In genomic region chr7:34571295-34571694, GRCm38 (mm10) we compare ENCODE assay signal across 8 mouse cellular contexts.
DNase-seq lines count a peak whose midpoint lies in the region; ATAC-seq and TF ChIP-seq lines count a peak whose summit lies in the region.

No protein-coding gene starts in this region.

- ATAC-seq in forebrain, embryonic 13.5 days: no peak
- ATAC-seq in forebrain, embryonic 16.5 days: no peak
- peak; percentile 57 for ATAC-seq in intestine, embryonic 15.5 days
- ATAC-seq in lung, embryonic 14.5 days (ENCODE audit: insufficient read depth): peak; percentile 82
- ATAC-seq in stomach, embryonic 16.5 days (ENCODE audit: insufficient read depth, low FRiP score): peak; percentile 45; the same call in 1 of the 2 replicates

- H3K4me2 ChIP-seq in forebrain, embryonic 13.5 days: peak overlapping the region; percentile 60
- no peak overlapping the region for H3K4me2 ChIP-seq in forebrain, embryonic 16.5 days (ENCODE audit: low read length)
- peak overlapping the region; percentile 85 for H3K4me2 ChIP-seq in intestine, embryonic 15.5 days (replicated peaks)
- peak overlapping the region; percentile 59 for H3K4me2 ChIP-seq in lung, embryonic 14.5 days
- peak overlapping the region; percentile 80 for H3K4me2 ChIP-seq in stomach, embryonic 16.5 days (ENCODE audit: low read depth, low read length)

- DNase-seq in gastrocnemius, postnatal 10 days: peak; percentile 26
- DNase-seq in lung, embryonic 14.5 days: peak; percentile 89
- DNase-seq in right cerebral cortex, adult 18-20 months: no peak
- DNase-seq in layer of hippocampus, adult 9-10 months (ENCODE audit: low spot score): no peak

- WGBS in forebrain, embryonic 13.5 days: 47% methylated on average over 10 of the region's 10 CpGs
- WGBS in forebrain, embryonic 16.5 days: 39% methylated on average over 10 of the region's 10 CpGs
- WGBS in intestine, embryonic 15.5 days: 35% methylated on average over 10 of the region's 10 CpGs
- WGBS in lung, embryonic 14.5 days: 26% methylated on average over 10 of the region's 10 CpGs
- 31% methylated on average over 10 of the region's 10 CpGs for WGBS in stomach, embryonic 16.5 days

- no peak overlapping the region for H3K9ac ChIP-seq in forebrain, embryonic 13.5 days
- no peak overlapping the region for H3K9ac ChIP-seq in forebrain, embryonic 16.5 days (replicated peaks; ENCODE audit: low read depth, low read length)
- 0 out of 2 replicates have a peak overlapping the region, but pooled peaks have one; percentile 36 for H3K9ac ChIP-seq in intestine, embryonic 15.5 days
- no peak overlapping the region for H3K9ac ChIP-seq in lung, embryonic 14.5 days
- H3K9ac ChIP-seq in stomach, embryonic 16.5 days (ENCODE audit: low read length): peak overlapping the region; percentile 71

- peaks cover 4% of the 10 kb centered on the region; the same call in 1 of the 2 replicates for H3K9me3 ChIP-seq in forebrain, embryonic 13.5 days (replicated peaks)
- H3K9me3 ChIP-seq in forebrain, embryonic 16.5 days (ENCODE audit: control insufficient read depth, low read length): no peaks in the 10 kb centered on the region
- no peaks in the 10 kb centered on the region for H3K9me3 ChIP-seq in intestine, embryonic 15.5 days
- no peaks in the 10 kb centered on the region for H3K9me3 ChIP-seq in lung, embryonic 14.5 days (ENCODE audit: low read depth, low read length)
- H3K9me3 ChIP-seq in stomach, embryonic 16.5 days (replicated peaks; ENCODE audit: control insufficient read depth, low read length): no peaks in the 10 kb centered on the region

- H3K4me1 ChIP-seq in forebrain, embryonic 13.5 days: peaks cover 19% of the 10 kb centered on the region
- peaks cover 17% of the 10 kb centered on the region for H3K4me1 ChIP-seq in forebrain, embryonic 16.5 days (replicated peaks; ENCODE audit: control insufficient read depth, insufficient read depth, low read length)
- H3K4me1 ChIP-seq in intestine, embryonic 15.5 days (replicated peaks): peaks cover 18% of the 10 kb centered on the region
- H3K4me1 ChIP-seq in lung, embryonic 14.5 days (ENCODE audit: insufficient read depth): 0 out of 2 replicates have a peak, but pooled peaks cover 7% of the 10 kb centered on the region
- peaks cover 19% of the 10 kb centered on the region for H3K4me1 ChIP-seq in stomach, embryonic 16.5 days (ENCODE audit: control insufficient read depth, insufficient read depth, low read length)

- no peak for TF ChIP-seq CTCF in lung, embryonic 14.5 days (IDR thresholded peaks at IDR 0.05; ENCODE audit: low read depth)

- H3K27me3 ChIP-seq in forebrain, embryonic 13.5 days: no peaks in the 10 kb centered on the region
- H3K27me3 ChIP-seq in forebrain, embryonic 16.5 days (replicated peaks; ENCODE audit: control insufficient read depth, insufficient read depth, low read length): no peaks in the 10 kb centered on the region
- H3K27me3 ChIP-seq in intestine, embryonic 15.5 days (replicated peaks): no peaks in the 10 kb centered on the region
- no peaks in the 10 kb centered on the region for H3K27me3 ChIP-seq in lung, embryonic 14.5 days (ENCODE audit: insufficient read depth, low read length)
- H3K27me3 ChIP-seq in stomach, embryonic 16.5 days (ENCODE audit: control insufficient read depth, insufficient read depth, low read length): no peaks in the 10 kb centered on the region

- H3K4me3 ChIP-seq in forebrain, embryonic 13.5 days: no peak overlapping the region
- H3K4me3 ChIP-seq in forebrain, embryonic 16.5 days (replicated peaks; ENCODE audit: low read length): no peak overlapping the region
- no peak overlapping the region for H3K4me3 ChIP-seq in intestine, embryonic 15.5 days (replicated peaks)
- 0 out of 2 replicates have a peak overlapping the region, but pooled peaks have one; percentile 24 for H3K4me3 ChIP-seq in lung, embryonic 14.5 days (ENCODE audit: low read depth, low read length)
- no peak overlapping the region for H3K4me3 ChIP-seq in stomach, embryonic 16.5 days (replicated peaks; ENCODE audit: low read length)

- H3K36me3 ChIP-seq in forebrain, embryonic 13.5 days (ENCODE audit: poor library complexity, severe bottlenecking): no peaks in the 10 kb centered on the region
- H3K36me3 ChIP-seq in forebrain, embryonic 16.5 days (ENCODE audit: control insufficient read depth, insufficient read depth): no peaks in the 10 kb centered on the region
- no peaks in the 10 kb centered on the region for H3K36me3 ChIP-seq in intestine, embryonic 15.5 days
- H3K36me3 ChIP-seq in lung, embryonic 14.5 days (ENCODE audit: insufficient read depth): no peaks in the 10 kb centered on the region
- H3K36me3 ChIP-seq in stomach, embryonic 16.5 days (ENCODE audit: control insufficient read depth, insufficient read depth, low read length): no peaks in the 10 kb centered on the region

- no peak overlapping the region for H3K27ac ChIP-seq in forebrain, embryonic 13.5 days
- no peak overlapping the region for H3K27ac ChIP-seq in forebrain, embryonic 16.5 days (ENCODE audit: low read length)
- 0 out of 2 replicates have a peak overlapping the region, but pooled peaks have one; percentile 3 for H3K27ac ChIP-seq in intestine, embryonic 15.5 days
- 0 out of 2 replicates have a peak overlapping the region, but pooled peaks have one; percentile 21 for H3K27ac ChIP-seq in lung, embryonic 14.5 days (ENCODE audit: low read depth)
- peak overlapping the region; percentile 79 for H3K27ac ChIP-seq in stomach, embryonic 16.5 days (ENCODE audit: low read length)

Comparison
In these comparisons a context has a peak if more than half of its experiments do, and no peak if none do; other contexts are left out.
1. ATAC-seq: peak in intestine, embryonic 15.5 days (single experiment), lung, embryonic 14.5 days (single experiment) and stomach, embryonic 16.5 days (single experiment); none in forebrain, embryonic 13.5 days (single experiment) and forebrain, embryonic 16.5 days (single experiment).
2. H3K27ac ChIP-seq: peak in intestine, embryonic 15.5 days (single experiment), lung, embryonic 14.5 days (single experiment) and stomach, embryonic 16.5 days (single experiment); none in forebrain, embryonic 13.5 days (single experiment) and forebrain, embryonic 16.5 days (single experiment).
3. H3K9ac ChIP-seq: peak in intestine, embryonic 15.5 days (single experiment) and stomach, embryonic 16.5 days (single experiment); none in forebrain, embryonic 13.5 days (single experiment), forebrain, embryonic 16.5 days (single experiment) and lung, embryonic 14.5 days (single experiment).
4. DNase-seq: peak in gastrocnemius, postnatal 10 days (single experiment) and lung, embryonic 14.5 days (single experiment); none in right cerebral cortex, adult 18-20 months (single experiment) and layer of hippocampus, adult 9-10 months (single experiment).